Mouse (Mus musculus) lung, postnatal 0 days (tissue): ENCODE results near the gene Ces2c.
"Not testable (repeated sequence)": the region's sequence is repeated elsewhere in the genome, so short reads cannot be mapped to it uniquely, and the experiment has no call there.

ENCODE experiments used
- CTCF ChIP-seq: IDR thresholded peaks from 2 replicates; pipeline ENCODE4 v1.5.1; 2016; ENCODE audit warnings: antibody characterized with exemption, mild to moderate bottlenecking
- EP300 ChIP-seq: IDR thresholded peaks from 2 replicates; pipeline ENCODE4 v1.6.1; 2016; ENCODE audit warnings: antibody characterized with exemption, mild to moderate bottlenecking, control low read depth

- not testable (repeated sequence) for TF ChIP-seq CTCF, EP300
These were observed 22.0 kb downstream of the Ces2c start for GRCm38 (mm10) chr8:104868876-104869275.
